Mouse (Mus musculus): ENCODE measurements around the gene Wfdc15b.
A peak's percentile ranks its signal among the peaks of the same experiment; 100 is the strongest.

The Wfdc15b gene

DNA sequence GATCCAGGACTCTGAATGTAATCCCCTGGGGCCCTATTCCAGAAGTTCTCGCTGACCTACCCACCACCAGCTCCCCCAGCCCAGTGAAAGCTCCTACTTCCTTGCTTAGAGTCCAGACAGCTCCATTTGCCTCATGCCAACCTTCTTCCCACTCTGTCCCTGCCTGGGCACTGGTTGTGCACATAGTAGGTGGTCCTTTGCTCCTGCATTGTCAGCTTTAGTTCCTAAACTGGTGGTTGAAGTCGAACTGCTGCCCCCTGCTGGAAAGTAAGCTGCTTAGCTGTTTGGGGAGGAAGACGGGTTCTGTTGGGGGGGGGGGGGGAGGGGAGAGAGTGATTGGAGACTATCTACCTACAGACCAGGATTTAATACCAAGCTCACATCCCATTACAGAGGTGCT lies 41.3 kb downstream of the Wfdc15b start:
- DNase-seq (ENCODE audit: low spot score in 2 of 2): peak in 1 of 2 experiments; percentile 13

- no peak for DNase-seq (ENCODE audit: low spot score in 2 of 2)
These were observed 43.6 kb downstream of the Wfdc15b start for GRCm38 (mm10) chr2:164177831-164178230.

- no peak for DNase-seq (ENCODE audit: low spot score in 2 of 2)
These were observed 45.6 kb downstream of the Wfdc15b start for GRCm38 (mm10) chr2:164175850-164176249.

- no peak for DNase-seq (ENCODE audit: low spot score in 2 of 2)
These were observed 46.6 kb downstream of the Wfdc15b start for GRCm38 (mm10) chr2:164174649-164175395.

DNA sequence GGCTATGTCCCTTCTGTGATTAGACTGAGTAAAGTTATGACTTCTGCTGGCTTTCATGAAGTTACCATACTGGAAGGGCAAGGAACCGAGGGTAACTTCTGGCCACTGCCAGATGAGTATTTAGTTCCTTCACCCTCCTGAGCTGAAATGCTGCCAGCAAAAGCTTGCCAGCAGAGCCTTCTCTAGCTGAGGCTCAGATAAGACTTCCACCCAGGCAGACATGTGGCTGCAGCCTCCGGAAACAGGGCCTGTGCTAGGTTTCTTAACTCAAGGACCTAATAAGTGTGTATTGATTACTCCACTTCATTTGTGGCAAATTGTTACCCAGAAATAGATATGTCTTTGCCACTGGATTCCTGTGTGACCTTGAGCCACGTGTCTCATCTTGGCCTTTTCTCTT lies 48.1 kb downstream of the Wfdc15b start:
- no peak for DNase-seq (ENCODE audit: low spot score in 2 of 2)

DNA sequence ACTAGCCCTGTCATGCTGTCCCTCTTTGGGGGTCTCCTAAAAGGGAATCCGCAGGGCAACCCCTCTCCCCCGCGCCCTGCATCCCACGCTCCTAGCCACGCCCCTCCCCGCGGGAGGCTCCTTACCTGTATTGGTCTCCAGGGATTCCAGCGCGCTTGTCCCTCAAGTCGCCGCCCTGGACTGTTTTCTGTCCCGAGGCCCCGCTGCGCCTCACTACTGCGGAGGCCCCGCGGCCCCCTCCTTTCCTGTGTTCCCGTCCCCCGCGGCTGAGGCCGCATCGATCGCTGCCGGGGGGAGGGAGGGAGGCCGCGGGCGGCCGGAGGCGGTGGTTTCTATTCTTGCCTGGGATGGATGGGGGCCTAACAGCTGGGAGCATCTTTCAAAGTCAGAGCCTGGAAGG lies 50.6 kb downstream of the Wfdc15b start, which contains the start of gene Kcns1:
Gene Kcns1 (minus strand): TSS at position 212 of the 400 bp plus-strand sequence.
- DNase-seq (ENCODE audit: low spot score in 2 of 2): no peak

DNA sequence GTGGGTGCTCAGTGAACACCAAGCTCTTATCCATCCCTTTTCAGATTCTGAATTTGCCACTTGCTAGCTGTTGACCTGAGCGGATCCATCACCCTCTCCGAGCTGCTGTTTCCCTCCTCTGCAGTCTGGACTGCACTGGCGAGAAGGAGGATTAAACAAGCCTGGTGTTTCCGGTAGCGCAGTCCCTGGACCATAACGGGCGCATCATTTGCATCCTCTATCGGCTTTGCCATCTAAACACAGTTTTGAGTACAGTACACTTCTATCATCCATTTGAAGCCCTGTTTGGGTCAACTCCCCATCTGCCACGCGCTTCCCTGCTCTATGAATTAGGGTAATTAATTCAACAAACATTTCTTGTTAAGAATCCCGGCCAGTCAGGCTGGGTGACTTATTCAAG lies 51.1 kb downstream of the Wfdc15b start:
- no peak for DNase-seq (ENCODE audit: low spot score in 2 of 2)

DNA sequence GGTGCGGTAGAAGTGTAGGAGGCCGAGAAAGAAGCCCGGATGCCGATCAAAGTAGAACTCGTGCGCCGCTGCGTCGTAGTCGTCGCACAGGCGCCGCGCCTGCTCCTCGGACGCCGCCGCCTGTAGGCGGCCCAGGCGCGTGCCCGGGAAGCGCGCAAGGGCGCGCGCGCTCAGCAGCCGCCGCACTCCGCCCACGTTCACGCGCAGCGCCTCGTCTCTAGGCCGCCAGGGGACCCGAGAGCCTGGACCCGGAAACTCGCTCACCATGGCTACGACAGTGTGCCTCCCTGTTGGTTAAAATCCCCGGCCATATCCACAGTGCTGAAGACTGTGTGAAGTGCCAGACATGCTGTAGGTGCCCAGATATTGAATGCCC lies 52.9 kb downstream of the Wfdc15b start:
- DNase-seq (ENCODE audit: low spot score in 2 of 2): no peak

DNA sequence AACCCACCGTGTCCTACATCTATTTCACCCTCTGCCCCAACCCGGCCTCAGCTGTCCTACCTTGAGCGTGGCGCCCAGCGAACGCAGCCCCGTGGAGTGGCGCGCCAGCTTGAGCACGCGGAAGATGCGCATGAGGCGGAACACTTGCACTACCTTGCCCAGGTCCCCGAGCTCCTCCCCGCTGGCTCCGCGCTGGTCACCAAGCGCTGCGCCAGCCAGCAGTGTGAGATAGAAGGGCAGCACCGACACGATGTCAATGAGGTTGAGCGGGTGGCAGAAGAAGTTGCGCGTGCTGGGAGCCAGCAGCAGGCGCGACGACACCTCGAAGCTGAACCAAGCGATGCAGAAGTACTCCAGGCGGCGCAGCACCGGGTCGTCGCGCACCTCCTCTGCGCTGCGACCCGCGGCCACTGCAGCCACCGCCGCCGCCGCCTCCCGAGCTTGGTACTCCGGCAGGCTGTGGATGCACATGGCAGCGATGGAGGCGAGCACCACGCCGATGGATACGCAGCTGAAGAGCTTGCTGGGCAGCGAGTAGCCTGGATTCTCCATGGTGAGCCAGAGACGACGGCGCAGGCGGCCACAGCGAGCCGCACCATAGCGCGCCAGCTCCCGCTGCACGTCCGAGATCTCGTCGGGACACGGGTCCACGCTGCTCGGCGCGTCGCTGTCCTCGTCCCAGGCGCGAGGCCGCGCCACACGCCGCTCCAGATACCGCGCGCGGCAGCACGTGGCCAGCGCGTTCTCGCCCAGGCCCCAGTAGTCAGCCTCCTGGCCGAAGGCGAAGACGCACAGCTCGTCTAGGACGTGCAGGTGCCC lies 53.5 kb downstream of the Wfdc15b start:
- DNase-seq (ENCODE audit: low spot score in 2 of 2): no peak

DNA sequence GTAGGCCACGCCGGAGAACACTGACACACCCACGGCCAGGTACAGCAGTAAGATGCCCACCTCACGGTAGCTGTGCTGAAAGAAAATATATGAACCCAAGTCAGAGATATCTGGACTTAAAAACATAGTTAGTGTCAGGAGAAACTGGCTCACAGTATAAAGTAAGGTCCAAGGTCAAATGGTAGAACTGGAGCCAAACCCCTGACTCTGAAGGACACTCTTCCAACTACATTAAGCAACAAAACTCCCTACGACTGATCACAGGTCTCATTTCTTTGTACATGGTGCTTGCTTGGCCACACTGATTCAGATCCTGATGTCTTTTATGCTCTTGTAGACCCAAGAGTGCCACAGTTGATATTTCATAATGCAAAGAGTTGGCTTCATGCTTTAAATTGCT lies 56.5 kb downstream of the Wfdc15b start:
- DNase-seq (ENCODE audit: low spot score in 2 of 2): no peak

Data from spleen, postnatal 4 days (tissue).